Mouse (Mus musculus): ENCODE measurements around the gene 1700020L24Rik.

DNA sequence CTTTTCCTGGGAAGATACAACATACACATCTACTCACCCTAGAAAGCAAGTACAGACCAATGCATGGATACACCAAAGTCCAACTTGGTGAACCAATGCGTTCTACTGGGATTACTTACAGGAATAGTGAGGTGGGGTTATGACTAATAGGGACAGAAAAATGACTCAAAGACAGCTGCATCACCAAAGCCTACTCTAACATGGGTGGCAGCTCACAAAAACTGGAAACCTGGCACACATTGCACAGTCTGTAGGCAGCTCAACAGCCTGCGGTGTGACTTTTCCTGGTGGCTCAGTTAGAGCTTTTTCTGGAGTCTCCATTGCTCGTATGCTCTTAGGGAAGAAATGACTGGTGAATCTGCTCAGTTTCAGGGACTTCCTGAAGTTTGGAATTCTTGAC, 31.3 kb downstream of the 1700020L24Rik start:
- TF ChIP-seq CTCF (IDR thresholded peaks at IDR 0.05; ENCODE audit: extremely low read depth, insufficient read depth, low read length) (no peak), POLR2A (IDR thresholded peaks at IDR 0.05; ENCODE audit: extremely low read depth, insufficient read depth, low read length) (no peak)
